Mouse (Mus musculus) MEL (cell line): ENCODE results near the gene Best3. TPM values are rescaled to one million over a fixed set of nuclear protein-coding genes. Genes with fewer than 3 reads are reported as not detected.

Source experiments
- DNase-seq: peaks from one replicate; pipeline ENCODE4 v3.0.0; 2011; ENCODE audit warnings: low read depth, low spot score
- H3K27ac ChIP-seq: 2 replicates; pipeline ENCODE4 v1.5.1; 2012; ENCODE audit warnings: low read depth, mild to moderate bottlenecking, control low read depth, low read length, moderate library complexity; ENCODE audit not compliant: control insufficient read depth
- H3K27me3 ChIP-seq, 2 experiments: fragments of 150-350 bp in 1 of 2; sonication (generic) in 1 of 2; 2 replicates each; pipeline ENCODE4 v1.6.1; 2012; ENCODE audit warnings: low read length in 2 of 2, mild to moderate bottlenecking in 2 of 2, improper control_type of control experiment in 1 of 2, moderate library complexity in 1 of 2; ENCODE audit not compliant: insufficient read depth in 2 of 2, control insufficient read depth in 1 of 2
- H3K36me3 ChIP-seq, 2 experiments: 2 replicates each; pipeline ENCODE4 v1.6.1; 2012 to 2014; ENCODE audit warnings: low read length in 2 of 2, improper control_type of control experiment in 1 of 2, inconsistent platforms in 1 of 2, mild to moderate bottlenecking in 1 of 2; ENCODE audit not compliant: insufficient read depth in 2 of 2, control insufficient read depth in 1 of 2
- H3K4me1 ChIP-seq, 2 experiments: fragments of 150-350 bp in 1 of 2; sonication (generic) in 1 of 2; 2 replicates each; pipeline ENCODE4 v1.6.1; 2012; ENCODE audit warnings: low read length in 2 of 2, improper control_type of control experiment in 1 of 2, mild to moderate bottlenecking in 1 of 2; ENCODE audit not compliant: insufficient read depth in 2 of 2, control insufficient read depth in 1 of 2
- H3K4me3 ChIP-seq, 2 experiments: fragments of 150-350 bp in 1 of 2; sonication (generic) in 1 of 2; 2 replicates each; pipeline ENCODE4 v1.5.1; 2012; ENCODE audit warnings: low read depth in 2 of 2, low read length in 2 of 2, mild to moderate bottlenecking in 2 of 2, moderate library complexity in 2 of 2, control low read depth in 1 of 2, improper control_type of control experiment in 1 of 2; ENCODE audit not compliant: control insufficient read depth in 1 of 2, insufficient read depth in 1 of 2
- H3K79me2 ChIP-seq: 2 replicates; pipeline ENCODE4 v1.6.1; 2012; ENCODE audit warnings: mild to moderate bottlenecking, low read length, moderate library complexity; ENCODE audit not compliant: control insufficient read depth, poor library complexity, insufficient read depth
- H3K9ac ChIP-seq: 2 replicates; pipeline ENCODE4 v1.6.1; 2012; ENCODE audit warnings: low read depth, mild to moderate bottlenecking, control low read depth, low read length, moderate library complexity; ENCODE audit not compliant: control insufficient read depth, poor library complexity, severe bottlenecking
- H3K9me3 ChIP-seq: fragments of 150-350 bp; sonication (generic); replicated peaks from 2 replicates; pipeline ENCODE4 v1.6.1; 2012; ENCODE audit warnings: mild to moderate bottlenecking, low read length, improper control_type of control experiment, moderate library complexity; ENCODE audit not compliant: insufficient read depth
- CHD1 ChIP-seq: IDR thresholded peaks from 2 replicates; pipeline ENCODE4 v1.6.1; 2012; ENCODE audit warnings: low read depth, mild to moderate bottlenecking, inconsistent platforms, low read length, improper control_type of control experiment
- CHD2 ChIP-seq: IDR thresholded peaks from 2 replicates; pipeline ENCODE4 v1.6.1; 2011; ENCODE audit warnings: low read length, improper control_type of control experiment
- CTCF ChIP-seq, 3 experiments: IDR thresholded peaks in 2 of 3; conservative IDR thresholded peaks in 1 of 3; 2 replicates each; pipeline ENCODE4 v1.5.1; 2011 to 2012; ENCODE audit warnings: low read length in 3 of 3, low read depth in 2 of 3, mild to moderate bottlenecking in 2 of 3, improper control_type of control experiment in 1 of 3, inconsistent platforms in 1 of 3, mixed read lengths in 1 of 3, moderate library complexity in 1 of 3; ENCODE audit not compliant: control insufficient read depth in 1 of 3, insufficient read depth in 1 of 3, poor library complexity in 1 of 3, severe bottlenecking in 1 of 3
- GABPA ChIP-seq: IDR thresholded peaks from 2 replicates; pipeline ENCODE4 v1.6.1; 2012; ENCODE audit warnings: low read depth, mild to moderate bottlenecking, inconsistent platforms, low read length, improper control_type of control experiment, moderate library complexity
- GATA1 ChIP-seq: IDR thresholded peaks from 2 replicates; pipeline ENCODE4 v1.6.1; 2011; ENCODE audit warnings: low read depth, low read length, improper control_type of control experiment
- HCFC1 ChIP-seq: IDR thresholded peaks from 2 replicates; pipeline ENCODE4 v1.6.1; 2012; ENCODE audit warnings: low read depth, mild to moderate bottlenecking, inconsistent platforms, low read length, improper control_type of control experiment, moderate library complexity
- KAT2A ChIP-seq: conservative IDR thresholded peaks from 2 replicates; pipeline ENCODE4 v1.6.1; 2012; ENCODE audit warnings: low read depth, low read length, improper control_type of control experiment, inconsistent platforms
- MAX ChIP-seq: IDR thresholded peaks from 2 replicates; pipeline ENCODE4 v1.6.1; 2011; ENCODE audit warnings: low read length, improper control_type of control experiment
- MAZ ChIP-seq: IDR thresholded peaks from 2 replicates; pipeline ENCODE4 v1.6.1; 2012; ENCODE audit warnings: low read depth, mild to moderate bottlenecking, inconsistent platforms, low read length, improper control_type of control experiment
- RCOR1 ChIP-seq: IDR thresholded peaks from 2 replicates; pipeline ENCODE4 v1.6.1; 2012; ENCODE audit warnings: low read depth, mild to moderate bottlenecking, inconsistent platforms, low read length, improper control_type of control experiment
- SIN3A ChIP-seq: IDR thresholded peaks from 2 replicates; pipeline ENCODE4 v1.6.1; 2012; ENCODE audit warnings: low read length, improper control_type of control experiment, inconsistent platforms
- TBP ChIP-seq: IDR thresholded peaks from 2 replicates; pipeline ENCODE4 v1.8.0; 2011; ENCODE audit warnings: low read depth, low read length, improper control_type of control experiment
- TCF12 ChIP-seq: IDR thresholded peaks from 2 replicates; pipeline ENCODE4 v1.6.1; 2014; ENCODE audit warnings: low read depth, mild to moderate bottlenecking, inconsistent platforms, low read length, improper control_type of control experiment, moderate library complexity
- USF2 ChIP-seq, 2 experiments: IDR thresholded peaks; 2 replicates each; pipeline ENCODE4 v1.6.1; 2011 to 2012; ENCODE audit warnings: improper control_type of control experiment in 2 of 2, low read length in 2 of 2, borderline replicate concordance in 1 of 2, inconsistent platforms in 1 of 2, low read depth in 1 of 2, mild to moderate bottlenecking in 1 of 2; ENCODE audit not compliant: insufficient read depth in 1 of 2
- polyA plus RNA-seq, 2 experiments: library from polyadenylated mRNA; stranded (reverse) in 1 of 2; unstranded in 1 of 2; fragments of >175 nt in 1 of 2; fragments of >200 nt in 1 of 2; gene quantifications; 2 replicates each; pipeline versions ENCODE4 v1.2.1 to v1.2.4; 2012; ENCODE audit warnings: low replicate concordance in 2 of 2, low read depth in 1 of 2; ENCODE audit not compliant: insufficient read length in 2 of 2, insufficient read depth in 1 of 2, missing spikeins in 1 of 2
- total RNA-seq: library from RNA; depleted of rRNA; stranded (reverse); fragments of 300-350 nt; gene quantifications from 2 replicates; pipeline ENCODE4 v1.2.3, GENCODE M21; 2012

Best3 gene
- total and polyA plus RNA-seq, 3 experiments, result not detected

GRCm38 (mm10) chr10:116962152-116962551, 24.0 kb upstream of the Best3 start:
- TF ChIP-seq RCOR1 (no peak), TBP (no peak), CHD1 (no peak)

GRCm38 (mm10) chr10:116962803-116963202, 23.3 kb upstream of the Best3 start:
- no peak overlapping the region for H3K27ac ChIP-seq
- H3K27me3 ChIP-seq, result peaks cover 2 to 6% of the 10 kb centered on the region in 2 experiments; a peak in 3 of 4 replicates
- no peak overlapping the region for H3K4me3 ChIP-seq
- no peaks in the 10 kb centered on the region for H3K79me2 ChIP-seq
- TF ChIP-seq SIN3A, result no peak
- no peak for TF ChIP-seq KAT2A
- no peak for TF ChIP-seq TCF12
- no peak for TF ChIP-seq MAZ
- DNase-seq, result no peak
- no peaks in the 10 kb centered on the region for H3K36me3 ChIP-seq
- H3K9ac ChIP-seq, result no peak overlapping the region
- H3K9me3 ChIP-seq, result no peaks in the 10 kb centered on the region
- no peaks in the 10 kb centered on the region for H3K4me1 ChIP-seq

More at GRCm38 (mm10) chr10:116962152-116962551, 24.0 kb upstream of the Best3 start:
- Histone ChIP-seq H3K9ac (no peak overlapping the region), H3K36me3 (no peaks in the 10 kb centered on the region), H3K79me2 (no peaks in the 10 kb centered on the region), H3K27ac (no peak overlapping the region), H3K9me3 (no peaks in the 10 kb centered on the region), H3K4me3 (no peak overlapping the region), H3K27me3 (peaks cover 2 to 6% of the 10 kb centered on the region in 2 experiments; a peak in 3 of 4 replicates), H3K4me1 (no peaks in the 10 kb centered on the region)
- no peak for DNase-seq

- Histone ChIP-seq H3K36me3 (no peaks in the 10 kb centered on the region), H3K9ac (no peak overlapping the region), H3K79me2 (no peaks in the 10 kb centered on the region), H3K4me3 (no peak overlapping the region), H3K27ac (no peak overlapping the region), H3K9me3 (no peaks in the 10 kb centered on the region), H3K27me3 (peaks cover 2 to 6% of the 10 kb centered on the region in 2 experiments; a peak in 3 of 4 replicates), H3K4me1 (no peaks in the 10 kb centered on the region)
- TF ChIP-seq CHD2, result no peak
- TF ChIP-seq HCFC1, result no peak
- DNase-seq, result no peak
Measured at GRCm38 (mm10) chr10:116964084-116964483, 22.0 kb upstream of the Best3 start.

GRCm38 (mm10) chr10:116964571-116964970, 21.5 kb upstream of the Best3 start:
- H3K27ac ChIP-seq, result no peak overlapping the region
- no peaks in the 10 kb centered on the region for H3K79me2 ChIP-seq
- no peaks in the 10 kb centered on the region for H3K36me3 ChIP-seq
- H3K9ac ChIP-seq, result no peak overlapping the region
- H3K4me1 ChIP-seq, result no peaks in the 10 kb centered on the region
- TF ChIP-seq TCF12 (no peak), MAX (no peak), GATA1 (no peak), GABPA (no peak), CTCF (IDR thresholded peaks at IDR 0.05 in 2 of 3, conservative IDR thresholded peaks at IDR 0.05 in 1 of 3; ENCODE audit: control insufficient read depth in 1 of 3, insufficient read depth in 1 of 3, low read depth in 2 of 3, low read length in 3 of 3, poor library complexity in 1 of 3, severe bottlenecking in 1 of 3) (no peak), USF2 (IDR thresholded peaks at IDR 0.05; ENCODE audit: borderline replicate concordance in 1 of 2, insufficient read depth in 1 of 2, low read depth in 1 of 2, low read length in 2 of 2) (no peak)
- no peak overlapping the region for H3K4me3 ChIP-seq
- no peaks in the 10 kb centered on the region for H3K9me3 ChIP-seq
- H3K27me3 ChIP-seq, result peaks cover 2 to 6% of the 10 kb centered on the region in 2 experiments; a peak in 3 of 4 replicates
- DNase-seq, result no peak
